Mouse (Mus musculus) ES-E14 (cell line): ENCODE data around the gene Selenon. TPM values are rescaled to one million over a fixed set of nuclear protein-coding genes. Genes with fewer than 3 reads are reported as not detected.

ENCODE experiments used
- DNase-seq: peaks from one replicate; pipeline ENCODE4 v3.0.0-alpha.2; 2013; ENCODE audit warnings: low read depth, low spot score
- H3K27ac ChIP-seq: 2 replicates; pipeline ENCODE4 v1.5.1; 2012; ENCODE audit warnings: low read depth, mild to moderate bottlenecking, low read length, moderate library complexity, mixed read lengths; ENCODE audit not compliant: poor library complexity, insufficient read depth, severe bottlenecking
- H3K36me3 ChIP-seq: 2 replicates; pipeline ENCODE4 v1.6.1; 2012; ENCODE audit warnings: mild to moderate bottlenecking, low read length, moderate library complexity, mixed read lengths; ENCODE audit not compliant: control insufficient read depth, poor library complexity, insufficient read depth, severe bottlenecking
- H3K4me1 ChIP-seq, 2 experiments: fragments of 150-350 bp in 1 of 2; sonication (generic) in 1 of 2; 2 replicates each; pipeline ENCODE4 v1.6.1; 2012; ENCODE audit warnings: low read length in 2 of 2, mild to moderate bottlenecking in 1 of 2, mixed read lengths in 1 of 2; ENCODE audit not compliant: control insufficient read depth in 2 of 2, insufficient read depth in 2 of 2, poor library complexity in 1 of 2
- H3K4me3 ChIP-seq, 2 experiments: fragments of 150-350 bp in 1 of 2; sonication (generic) in 1 of 2; 2 replicates each; pipeline ENCODE4 v1.5.1; 2012; ENCODE audit warnings: low read length in 2 of 2, low read depth in 1 of 2, mild to moderate bottlenecking in 1 of 2, mixed read lengths in 1 of 2; ENCODE audit not compliant: insufficient read depth in 1 of 2, poor library complexity in 1 of 2, severe bottlenecking in 1 of 2
- H3K9ac ChIP-seq: 2 replicates; pipeline ENCODE4 v1.6.1; 2012; ENCODE audit warnings: low read depth, mild to moderate bottlenecking, low read length, mixed read lengths; ENCODE audit not compliant: poor library complexity, insufficient read depth, severe bottlenecking
- H3K9me3 ChIP-seq: fragments of 150-350 bp; sonication (generic); 2 replicates; pipeline ENCODE4 v1.6.1; 2012; ENCODE audit warnings: low read depth, mild to moderate bottlenecking, low read length; ENCODE audit not compliant: control insufficient read depth, insufficient read depth
- CHD2 ChIP-seq: IDR thresholded peaks from 2 replicates; pipeline ENCODE4 v1.6.1; 2014; ENCODE audit warnings: mild to moderate bottlenecking, low read depth, low read length, inconsistent platforms
- HCFC1 ChIP-seq: IDR thresholded peaks from 2 replicates; pipeline ENCODE4 v1.6.1; 2012; ENCODE audit warnings: low read length, inconsistent platforms, borderline replicate concordance; ENCODE audit not compliant: insufficient read depth
- MAFK ChIP-seq: IDR thresholded peaks from 2 replicates; pipeline ENCODE4 v1.6.1; 2014; ENCODE audit warnings: mild to moderate bottlenecking, low read depth, low read length, inconsistent platforms; ENCODE audit not compliant: insufficient read depth
- ZC3H11A ChIP-seq: IDR thresholded peaks from 2 replicates; pipeline ENCODE4 v1.6.1; 2012; ENCODE audit warnings: low read depth, mild to moderate bottlenecking, inconsistent platforms, low read length, borderline replicate concordance
- ZNF384 ChIP-seq: IDR thresholded peaks from 2 replicates; pipeline ENCODE4 v1.6.1; 2012; ENCODE audit warnings: low read depth, low read length, inconsistent platforms
- in situ Hi-C, 2 experiments: fragments of 600-800 bp; cut with MboI; formaldehyde crosslinking; loops; one replicate each; pipeline ENCODE4 v1.15.1; 2025; ENCODE audit warnings: low sequenced_read_pairs in 2 of 2, inconsistent platforms in 1 of 2; ENCODE audit not compliant: unreplicated experiment in 2 of 2
- total RNA-seq: library from RNA; depleted of rRNA; stranded (reverse); fragments of 300-350 nt; gene quantifications from 2 replicates; pipeline ENCODE4 v1.2.3, GENCODE M21; 2012

Gene Selenon
- total RNA-seq, 1 experiment = 8.3 TPM

DNA sequence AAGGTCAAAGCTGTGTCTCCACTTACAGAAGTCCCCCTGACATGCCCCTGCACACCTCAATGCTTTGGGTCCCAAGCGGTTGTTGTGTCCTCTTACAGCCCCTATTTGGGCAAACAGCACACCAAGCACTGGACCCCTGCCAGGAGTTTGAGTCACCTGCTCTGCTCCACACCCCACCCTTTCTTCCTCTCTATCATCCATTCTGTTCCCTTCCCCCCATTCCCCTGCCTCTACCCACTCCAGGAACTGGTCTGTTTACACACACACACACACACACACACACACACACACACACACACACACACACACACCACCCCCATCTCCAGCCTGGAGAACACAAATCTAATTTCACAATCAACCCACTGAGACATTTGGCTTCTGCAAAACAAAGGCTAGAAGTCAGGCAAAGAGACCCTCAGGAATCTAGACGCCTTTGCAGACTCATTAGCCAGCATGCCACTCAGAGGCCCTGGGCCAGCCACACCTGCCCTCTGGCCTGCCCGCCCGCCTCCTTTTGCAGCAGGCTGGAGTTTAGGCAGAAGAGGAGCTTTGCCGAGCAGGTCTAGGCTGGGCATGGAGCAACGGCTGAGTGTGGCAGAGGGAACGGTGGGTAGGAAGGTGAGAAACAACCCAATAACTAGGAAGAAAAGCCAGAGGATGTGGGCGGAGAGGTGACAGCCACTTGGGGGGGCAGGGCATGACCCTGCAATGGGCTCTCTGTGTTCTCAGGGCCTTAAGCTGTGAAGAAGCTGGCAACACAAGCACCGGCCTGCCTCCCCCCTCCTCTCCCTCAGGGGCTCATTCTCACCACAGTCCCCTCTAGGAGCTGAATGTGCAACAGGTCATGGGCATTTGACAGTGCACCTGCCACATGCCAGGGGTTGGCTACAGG, 4.9 kb downstream of the Selenon start:
- H3K4me3 ChIP-seq = no peak overlapping the region
- H3K9me3 ChIP-seq = no peaks in the 10 kb centered on the region
- no peak overlapping the region for H3K9ac ChIP-seq
- no peak for DNase-seq
- in situ Hi-C loops = loop anchor here in 1 of 2 experiments (10.0 kb wide), 1 partner anchor 248 kb away; no protein-coding TSS in a partner anchor
- no peaks in the 10 kb centered on the region for H3K36me3 ChIP-seq
- no peak for TF ChIP-seq CHD2
- no peak for TF ChIP-seq ZC3H11A
- TF ChIP-seq MAFK = no peak
- no peak for TF ChIP-seq ZNF384
- TF ChIP-seq HCFC1 = no peak
- peaks cover 0 to 2% of the 10 kb centered on the region in 2 experiments; a peak in 1 of 4 replicates for H3K4me1 ChIP-seq
- no peak overlapping the region for H3K27ac ChIP-seq

- Histone ChIP-seq H3K4me1 (peaks cover 0 to 2% of the 10 kb centered on the region in 2 experiments; a peak in 1 of 4 replicates), H3K36me3 (no peaks in the 10 kb centered on the region), H3K9ac (no peak overlapping the region), H3K27ac (no peak overlapping the region), H3K4me3 (no peak overlapping the region), H3K9me3 (no peaks in the 10 kb centered on the region)
- peak; percentile 80 for DNase-seq
- TF ChIP-seq ZC3H11A (peak; percentile 84), HCFC1 (no peak)
- in situ Hi-C loops = loop anchor here in 1 of 2 experiments (10.0 kb wide), 1 partner anchor 252 kb away; no protein-coding TSS in a partner anchor
These were observed 8.7 kb downstream of the Selenon start for GRCm38 (mm10) chr4:134543261-134543660.

GRCm38 (mm10) chr4:134542726-134543125, 9.2 kb downstream of the Selenon start:
- TF ChIP-seq HCFC1 = no peak
- TF ChIP-seq MAFK = no peak
- TF ChIP-seq ZNF384 = no peak
- no peak for TF ChIP-seq CHD2
- no peak for TF ChIP-seq ZC3H11A
- H3K9ac ChIP-seq = no peak overlapping the region
- H3K36me3 ChIP-seq = no peaks in the 10 kb centered on the region
- H3K9me3 ChIP-seq = no peaks in the 10 kb centered on the region
- DNase-seq = no peak
- in situ Hi-C loops = loop anchor here in 1 of 2 experiments (10.0 kb wide), 1 partner anchor 252 kb away; no protein-coding TSS in a partner anchor
- peaks cover 0 to 2% of the 10 kb centered on the region in 2 experiments; a peak in 1 of 4 replicates for H3K4me1 ChIP-seq
- no peak overlapping the region for H3K27ac ChIP-seq
- no peak overlapping the region for H3K4me3 ChIP-seq

GRCm38 (mm10) chr4:134538997-134539580, 12.9 kb downstream of the Selenon start:
- no peak overlapping the region for H3K4me3 ChIP-seq
- H3K36me3 ChIP-seq = no peaks in the 10 kb centered on the region
- no peaks in the 10 kb centered on the region for H3K9me3 ChIP-seq
- no peak for DNase-seq
- peaks cover 2 to 4% of the 10 kb centered on the region in 2 experiments; a peak in 3 of 4 replicates for H3K4me1 ChIP-seq
- TF ChIP-seq MAFK (no peak), HCFC1 (no peak), CHD2 (no peak), ZNF384 (no peak), ZC3H11A (no peak)
- no peak overlapping the region for H3K9ac ChIP-seq
- no peak overlapping the region for H3K27ac ChIP-seq
- in situ Hi-C loops = no loop called here
